Mouse (Mus musculus): ENCODE measurements at regions not wholly inside any gene's neighbourhood (a gene's known extent, or its start where the extent isn't known, plus 50 kb on each side); places are given as distances from the start of the nearest gene placed in this dataset.

- DNase-seq (ENCODE audit: inconsistent age in 2 of 2, low spot score in 1 of 2) = no peak
These were observed 112.1 kb upstream of the Cpm start for GRCm38 (mm10) chr10:117517071-117517714.

- no peak for DNase-seq (ENCODE audit: inconsistent age in 2 of 2, low spot score in 1 of 2)
These were observed 112.8 kb upstream of the Cpm start for GRCm38 (mm10) chr10:117516510-117516909.

GRCm38 (mm10) chr10:117515777-117516501 lies 113.4 kb upstream of the Cpm start:
- peak; percentile 30 to 60 for DNase-seq (ENCODE audit: inconsistent age in 2 of 2, low spot score in 1 of 2)

- DNase-seq (ENCODE audit: inconsistent age in 2 of 2, low spot score in 1 of 2) = no peak
These were observed 114.3 kb upstream of the Cpm start for GRCm38 (mm10) chr10:117515039-117515438.

GRCm38 (mm10) chr10:117513925-117514546 lies 115.3 kb upstream of the Cpm start:
- DNase-seq (ENCODE audit: inconsistent age in 2 of 2, low spot score in 1 of 2) = no peak

- no peak for DNase-seq (ENCODE audit: inconsistent age in 2 of 2, low spot score in 1 of 2)
These were observed 116.7 kb upstream of the Cpm start for GRCm38 (mm10) chr10:117512424-117513257.

GRCm38 (mm10) chr10:117511483-117512406 lies 117.6 kb upstream of the Cpm start:
- no peak for DNase-seq (ENCODE audit: inconsistent age in 2 of 2, low spot score in 1 of 2)

GRCm38 (mm10) chr10:117510529-117511482 lies 118.5 kb upstream of the Cpm start:
- DNase-seq (ENCODE audit: inconsistent age in 2 of 2, low spot score in 1 of 2) = no peak

GRCm38 (mm10) chr10:117510224-117510486 lies 119.1 kb upstream of the Cpm start:
- DNase-seq (ENCODE audit: inconsistent age in 2 of 2, low spot score in 1 of 2) = no peak

GRCm38 (mm10) chr10:117509431-117510223 lies 119.7 kb upstream of the Cpm start:
- DNase-seq (ENCODE audit: inconsistent age in 2 of 2, low spot score in 1 of 2) = peak in 1 of 2 experiments; percentile 32

- no peak for DNase-seq (ENCODE audit: inconsistent age in 2 of 2, low spot score in 1 of 2)
These were observed 122.9 kb upstream of the Cpm start for GRCm38 (mm10) chr10:117506252-117506992.

GRCm38 (mm10) chr10:117505529-117505928 lies 123.8 kb upstream of the Cpm start:
- no peak for DNase-seq (ENCODE audit: inconsistent age in 2 of 2, low spot score in 1 of 2)

GRCm38 (mm10) chr10:117505057-117505456 lies 124.2 kb upstream of the Cpm start:
- no peak for DNase-seq (ENCODE audit: inconsistent age in 2 of 2, low spot score in 1 of 2)

- no peak for DNase-seq (ENCODE audit: inconsistent age in 2 of 2, low spot score in 1 of 2)
These were observed 124.6 kb upstream of the Cpsf6 start for GRCm38 (mm10) chr10:117504267-117504902.

GRCm38 (mm10) chr10:117503222-117504184 lies 123.7 kb upstream of the Cpsf6 start:
- DNase-seq (ENCODE audit: inconsistent age in 2 of 2, low spot score in 1 of 2) = no peak

GRCm38 (mm10) chr10:117502731-117503130 lies 122.9 kb upstream of the Cpsf6 start:
- DNase-seq (ENCODE audit: inconsistent age in 2 of 2, low spot score in 1 of 2) = no peak

Data from adrenal gland, adult (tissue).